Mouse (Mus musculus) heart, postnatal 4 days (tissue): ENCODE measurements at regions not wholly inside any gene's neighbourhood (a gene's known extent, or its start where the extent isn't known, plus 50 kb on each side); places are given as distances from the start of the nearest gene placed in this dataset.
A peak's percentile ranks its signal among the peaks of the same experiment; 100 is the strongest.

Experiments used
- DNase-seq: peaks from one replicate; pipeline ENCODE4 v3.0.0; 2021

- DNase-seq = no peak
These were observed 130.1 kb upstream of the Map3k7 start for GRCm38 (mm10) chr4:31833828-31834227.

DNA sequence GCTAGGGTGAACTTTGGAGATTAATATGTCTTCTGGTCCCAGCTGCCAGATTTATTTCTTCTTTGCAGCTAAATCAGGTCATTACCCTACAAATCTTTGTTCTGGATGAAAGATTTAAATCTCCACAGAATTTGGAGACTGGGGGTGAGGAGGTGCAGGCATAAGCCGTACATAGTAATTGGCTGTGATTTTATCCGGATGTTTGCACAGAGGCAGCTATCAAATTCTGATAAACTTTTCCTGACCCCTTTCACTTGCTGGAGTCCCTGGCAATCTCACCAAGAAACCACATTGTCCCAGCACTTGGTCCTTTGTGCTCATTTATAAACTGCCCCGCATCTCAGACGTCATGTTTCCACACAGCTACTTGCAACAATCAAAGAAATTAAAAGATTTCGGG is 128.8 kb upstream of the Map3k7 start:
- no peak for DNase-seq

DNA sequence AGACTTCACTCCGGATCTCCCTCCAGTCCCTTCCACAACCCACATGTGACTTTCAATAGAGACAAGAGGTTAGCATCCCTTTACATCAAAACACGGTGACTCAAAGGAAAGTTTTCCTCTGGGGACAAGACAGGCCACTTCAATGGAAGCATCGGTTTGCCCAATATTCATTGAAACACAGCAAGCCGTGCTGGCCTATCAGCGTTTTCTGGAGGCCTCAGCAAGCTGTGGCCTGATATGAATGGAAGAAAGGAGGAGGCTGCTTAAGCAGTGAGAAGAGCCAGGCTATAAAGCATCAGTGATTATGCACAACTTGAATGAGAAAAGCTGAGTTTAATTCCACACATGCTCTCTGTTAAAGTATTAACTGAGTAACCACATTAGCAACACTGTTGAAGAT is 125.3 kb upstream of the Map3k7 start:
- DNase-seq = no peak

GRCm38 (mm10) chr4:31849763-31850162 is 114.1 kb upstream of the Map3k7 start:
- DNase-seq = no peak

DNA sequence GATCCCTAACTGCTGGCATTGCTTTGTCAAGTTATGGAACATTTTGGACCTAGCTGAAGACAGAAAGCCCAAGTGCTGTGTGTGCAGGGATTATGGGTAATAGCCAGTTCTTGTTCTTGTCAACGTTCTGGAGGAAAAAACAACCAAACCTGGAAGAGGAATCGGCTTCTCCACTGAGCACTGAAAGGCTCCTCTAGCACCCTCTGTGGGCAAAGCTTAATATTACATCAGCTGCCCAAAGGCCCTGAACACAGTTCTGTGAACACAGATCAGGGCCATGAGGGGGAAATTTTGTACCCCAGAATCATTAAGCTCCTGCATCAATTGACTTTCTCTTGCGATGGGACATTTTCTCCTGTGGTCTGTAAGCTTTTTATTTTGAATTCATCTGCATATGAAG is 112.9 kb upstream of the Map3k7 start:
- peak; percentile 50 for DNase-seq

- DNase-seq = no peak
These were observed 110.0 kb upstream of the Map3k7 start for GRCm38 (mm10) chr4:31853851-31854250.

DNA sequence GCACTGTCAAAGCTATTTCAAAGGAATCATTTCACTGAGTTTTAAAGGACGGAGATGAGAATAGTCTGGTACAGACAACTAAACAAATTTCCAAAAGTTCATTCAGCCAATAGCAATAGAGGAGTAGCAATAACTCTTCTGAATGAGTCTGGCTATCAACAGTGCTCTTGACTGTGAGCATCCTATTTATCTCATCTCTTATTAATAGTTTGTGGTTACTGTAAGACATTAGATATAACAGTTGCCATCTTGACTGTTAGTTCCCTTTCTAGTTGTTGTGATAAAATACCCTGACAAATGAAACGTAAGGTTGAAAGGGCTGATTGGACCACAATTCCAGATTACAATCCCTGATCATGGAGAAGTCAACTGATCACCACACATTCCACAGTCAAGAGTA is 103.5 kb upstream of the Map3k7 start:
- no peak for DNase-seq

DNA sequence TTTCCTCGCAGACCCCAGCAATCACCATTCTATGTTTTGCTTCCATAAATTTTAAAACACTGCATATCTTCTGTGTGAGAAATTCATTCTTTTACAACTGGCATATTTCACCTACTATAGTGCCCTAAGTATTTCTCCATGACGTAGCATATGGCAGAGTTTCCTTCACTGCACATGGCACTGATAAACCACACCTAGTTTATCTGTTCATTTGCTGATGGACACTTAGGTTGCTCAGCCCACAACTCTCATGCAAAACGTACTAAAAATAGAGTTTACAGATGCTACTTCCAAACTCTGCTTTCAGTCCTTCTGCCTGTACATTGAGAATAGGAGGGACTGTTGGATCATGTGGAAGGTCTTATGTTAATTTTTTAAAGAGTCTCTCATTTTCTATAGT is 102.7 kb upstream of the Map3k7 start:
- DNase-seq = no peak

DNA sequence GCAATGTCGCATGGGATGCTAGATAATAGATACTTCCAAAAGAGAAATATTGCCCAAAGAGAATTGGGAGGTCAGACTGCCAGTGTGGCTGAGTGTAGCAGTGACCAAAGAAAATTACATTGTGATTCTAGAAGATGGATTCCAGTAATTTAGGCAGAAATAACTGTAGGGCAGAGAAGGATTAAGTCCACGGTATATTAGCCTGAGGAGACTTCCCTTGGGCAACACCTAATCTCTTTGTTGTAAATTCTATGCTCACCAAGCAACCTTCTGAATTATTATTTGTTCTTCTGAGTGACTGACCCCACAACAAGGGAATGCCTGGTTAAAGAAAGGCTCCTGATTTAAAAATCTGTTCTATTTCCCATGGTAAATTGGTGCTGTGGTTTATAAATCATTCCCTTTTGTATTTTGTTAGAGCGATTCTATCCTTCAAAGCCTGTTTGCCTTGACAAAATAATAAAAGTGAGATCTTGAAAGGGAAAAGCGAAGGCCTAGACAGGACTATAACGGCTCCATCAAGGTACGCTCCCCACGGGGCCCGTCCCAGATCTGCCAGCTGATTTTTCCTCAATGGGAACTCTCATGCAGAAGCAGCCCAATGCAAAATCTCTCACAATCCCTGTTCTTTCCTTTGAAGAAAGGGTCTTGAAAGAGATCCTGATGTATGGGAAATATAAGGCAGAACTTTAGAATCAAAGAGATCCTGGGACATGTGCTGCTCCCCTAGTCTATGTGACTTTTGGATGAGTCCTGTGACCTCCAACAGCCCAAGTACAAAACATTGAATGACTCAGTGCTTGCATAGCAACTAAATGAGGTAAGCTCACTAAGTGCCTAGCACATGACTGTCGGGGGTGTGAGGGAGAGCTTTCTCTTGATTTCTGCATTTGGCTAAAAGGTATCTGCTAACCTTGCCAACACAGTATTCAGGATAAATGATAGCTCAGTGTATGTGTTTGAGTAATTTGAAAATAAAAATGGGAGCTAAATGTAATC is 90.6 kb upstream of the Map3k7 start:
- DNase-seq = peak; percentile 12

GRCm38 (mm10) chr4:31877389-31877788 is 86.5 kb upstream of the Map3k7 start:
- peak; percentile 25 for DNase-seq

DNA sequence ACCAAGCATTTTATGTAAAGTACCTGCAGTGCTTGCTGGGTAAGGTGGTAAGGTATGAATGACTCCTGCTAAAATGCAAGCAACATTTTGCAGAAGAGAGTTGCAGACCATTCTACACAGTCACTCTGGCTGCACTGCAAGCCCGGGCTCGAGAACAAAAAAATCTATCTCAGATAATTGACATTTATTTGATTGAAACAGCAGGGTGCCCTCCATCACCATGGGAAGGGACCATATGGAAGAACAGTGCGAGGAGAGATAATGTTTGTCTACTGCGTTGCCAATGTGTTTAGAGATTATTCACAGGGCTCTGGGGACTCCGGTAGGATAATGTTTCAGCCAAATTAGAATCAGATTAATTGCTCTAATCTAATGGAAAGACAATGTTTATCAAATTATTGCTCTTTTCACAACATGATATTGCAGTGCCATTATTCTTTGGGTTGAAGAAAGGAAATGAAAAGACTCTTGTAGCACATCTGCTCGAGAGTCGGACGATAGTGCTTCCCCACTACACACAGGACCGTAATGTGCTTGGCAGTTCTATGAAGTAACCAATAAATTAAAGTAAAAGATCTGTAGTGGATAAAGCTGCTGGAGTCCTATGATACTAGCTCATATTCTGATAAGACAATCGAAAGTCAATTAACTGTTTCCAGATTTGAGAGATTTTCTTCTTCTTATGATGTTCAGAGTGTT is 85.3 kb upstream of the Map3k7 start:
- DNase-seq = no peak

GRCm38 (mm10) chr4:31879192-31879585 is 84.7 kb upstream of the Map3k7 start:
- DNase-seq = no peak

GRCm38 (mm10) chr4:31880213-31880612 is 83.7 kb upstream of the Map3k7 start:
- no peak for DNase-seq

DNA sequence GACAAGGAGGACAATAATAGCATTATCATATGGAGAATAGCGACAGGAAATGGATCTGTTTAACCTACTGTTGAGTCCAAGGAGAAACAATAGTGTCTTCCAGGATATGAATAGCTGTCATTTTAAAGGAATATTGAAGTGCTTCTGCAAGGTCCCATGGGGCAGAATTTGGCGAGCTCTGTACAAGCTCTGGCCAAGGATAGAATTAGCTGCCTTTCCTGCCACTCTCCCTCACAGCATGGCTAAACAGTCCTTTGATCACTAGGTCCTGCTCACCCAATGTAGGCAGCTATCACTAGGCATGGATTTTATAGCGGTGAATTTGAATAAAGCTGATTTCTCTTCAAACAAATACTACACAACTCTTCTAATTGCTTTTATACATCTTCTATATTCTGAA is 74.2 kb upstream of the Map3k7 start:
- peak; percentile 33 for DNase-seq

GRCm38 (mm10) chr4:31909086-31909673 is 54.7 kb upstream of the Map3k7 start:
- no peak for DNase-seq
